Mouse (Mus musculus) left cerebral cortex, adult 9 months (tissue): Measurements from ENCODE around the gene Lrmda.

Experiments used
- DNase-seq, 2 experiments: peaks; one replicate each; pipeline ENCODE4 v3.0.0; 2022; ENCODE audit warnings: low spot score in 2 of 2

Gene Lrmda

GRCm38 (mm10) chr14:22719968-22720367, 700.5 kb downstream of the Lrmda start:
- no peak for DNase-seq

GRCm38 (mm10) chr14:22721845-22722244, 702.3 kb downstream of the Lrmda start:
- DNase-seq = no peak

GRCm38 (mm10) chr14:22727548-22727947, 708.0 kb downstream of the Lrmda start:
- no peak for DNase-seq

GRCm38 (mm10) chr14:22728611-22729223, 709.2 kb downstream of the Lrmda start:
- no peak for DNase-seq

GRCm38 (mm10) chr14:22738603-22739002, 719.1 kb downstream of the Lrmda start:
- DNase-seq = no peak

- no peak for DNase-seq
Measured at GRCm38 (mm10) chr14:22742527-22742926, 723.0 kb downstream of the Lrmda start.

GRCm38 (mm10) chr14:22743264-22743663, 723.8 kb downstream of the Lrmda start:
- DNase-seq = no peak

GRCm38 (mm10) chr14:22744701-22745100, 725.2 kb downstream of the Lrmda start:
- DNase-seq = no peak

- DNase-seq = no peak
Measured at GRCm38 (mm10) chr14:22745263-22745881, 725.9 kb downstream of the Lrmda start.

- DNase-seq = no peak
Measured at GRCm38 (mm10) chr14:22745882-22746480, 726.5 kb downstream of the Lrmda start.

GRCm38 (mm10) chr14:22747816-22748215, 728.3 kb downstream of the Lrmda start:
- no peak for DNase-seq

GRCm38 (mm10) chr14:22750409-22750808, 730.9 kb downstream of the Lrmda start:
- DNase-seq = no peak

- peak; percentile 22 to 39 for DNase-seq
Measured at GRCm38 (mm10) chr14:22751290-22751689, 731.8 kb downstream of the Lrmda start.

GRCm38 (mm10) chr14:22754633-22755032, 735.1 kb downstream of the Lrmda start:
- DNase-seq = no peak

- DNase-seq = no peak
Measured at GRCm38 (mm10) chr14:22757493-22757892, 738.0 kb downstream of the Lrmda start.

GRCm38 (mm10) chr14:22759216-22759615, 739.7 kb downstream of the Lrmda start:
- DNase-seq = no peak

GRCm38 (mm10) chr14:22759673-22760072, 740.2 kb downstream of the Lrmda start:
- no peak for DNase-seq

- DNase-seq = no peak
Measured at GRCm38 (mm10) chr14:22760241-22761039, 740.9 kb downstream of the Lrmda start.

- DNase-seq = no peak
Measured at GRCm38 (mm10) chr14:22781709-22782108, 762.2 kb downstream of the Lrmda start.

- DNase-seq = no peak
Measured at GRCm38 (mm10) chr14:22782365-22782764, 762.9 kb downstream of the Lrmda start.

- no peak for DNase-seq
Measured at GRCm38 (mm10) chr14:22783211-22784161, 764.0 kb downstream of the Lrmda start.
